Mouse (Mus musculus): ENCODE data around the gene Osbpl8. TPM values are rescaled to one million over a fixed set of nuclear protein-coding genes. Genes with fewer than 3 reads are reported as not detected.
"Not testable (repeated sequence)": the region's sequence is repeated elsewhere in the genome, so short reads cannot be mapped to it uniquely, and the experiment has no call there.

Gene Osbpl8
- polyA plus RNA-seq, 1 experiment from 2014 or later, result 10.2 TPM

DNA sequence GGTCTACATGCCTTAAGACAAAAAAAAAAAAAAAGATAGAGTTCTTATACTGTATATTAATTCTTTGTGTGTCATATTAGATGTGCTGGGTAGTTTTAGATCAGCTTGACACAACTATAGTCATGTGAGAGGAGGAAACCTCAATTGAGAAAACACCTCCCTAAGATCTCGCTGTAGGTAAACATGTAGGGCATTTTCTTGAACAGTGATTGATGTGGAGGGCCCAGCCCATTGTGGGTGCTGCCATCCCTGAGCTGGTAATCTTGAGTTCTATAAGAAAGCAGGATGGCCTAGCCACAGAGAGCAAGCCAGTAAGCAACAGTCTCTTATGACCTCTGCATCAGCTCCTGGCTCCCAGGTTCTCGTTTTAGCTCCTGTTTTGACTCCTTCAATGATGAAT lies 50.1 kb downstream of the Osbpl8 start:
- WGBS (ENCODE audit: insufficient replicate concordance), result 73% methylated on average over 2 of the region's 2 CpGs
- H3K36me3 ChIP-seq (replicated peaks), result 0 out of 2 replicates have a peak, but pooled peaks cover 7% of the 10 kb centered on the region
- no peak overlapping the region for H3K9ac ChIP-seq
- H3K4me3 ChIP-seq (replicated peaks), result no peak overlapping the region
- H3K4me2 ChIP-seq, result no peak overlapping the region
- no peaks in the 10 kb centered on the region for H3K27me3 ChIP-seq
- no peak for ATAC-seq (ENCODE audit: insufficient read depth)
- peaks cover 7% of the 10 kb centered on the region for H3K4me1 ChIP-seq (replicated peaks)
- H3K27ac ChIP-seq (replicated peaks), result no peak overlapping the region
- H3K9me3 ChIP-seq (replicated peaks), result no peaks in the 10 kb centered on the region

DNA sequence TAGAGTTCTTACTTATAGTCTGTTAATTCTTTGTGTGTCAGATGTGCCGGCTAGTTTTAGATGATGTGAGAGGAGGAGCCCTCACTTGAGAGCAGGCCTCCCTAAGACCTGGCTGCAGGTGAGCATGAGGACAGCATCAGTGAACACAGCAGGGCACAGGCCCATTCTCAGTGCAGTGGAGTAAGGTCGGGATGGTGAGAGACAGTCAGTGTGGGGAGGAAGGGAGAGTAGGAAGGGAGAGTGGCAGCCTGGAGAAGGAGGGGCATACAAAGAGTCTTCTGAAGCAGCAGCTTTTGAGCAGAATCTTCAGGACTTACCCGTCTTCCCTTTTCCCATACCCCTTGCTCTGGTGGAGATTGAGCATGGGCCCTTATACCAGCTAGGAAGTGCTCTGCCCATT lies 51.0 kb downstream of the Osbpl8 start:
- no peak overlapping the region for H3K4me2 ChIP-seq
- WGBS (ENCODE audit: insufficient replicate concordance), result 59% methylated on average over 3 of the region's 3 CpGs
- no peak for ATAC-seq (ENCODE audit: insufficient read depth)
- no peak overlapping the region for H3K9ac ChIP-seq
- H3K4me1 ChIP-seq (replicated peaks), result peaks cover 4% of the 10 kb centered on the region
- H3K9me3 ChIP-seq (replicated peaks), result no peaks in the 10 kb centered on the region
- no peaks in the 10 kb centered on the region for H3K27me3 ChIP-seq
- 0 out of 2 replicates have a peak, but pooled peaks cover 7% of the 10 kb centered on the region for H3K36me3 ChIP-seq (replicated peaks)
- H3K27ac ChIP-seq (replicated peaks), result no peak overlapping the region
- H3K4me3 ChIP-seq (replicated peaks), result no peak overlapping the region

- Histone ChIP-seq H3K27me3 (no peaks in the 10 kb centered on the region), H3K9ac (no peak overlapping the region), H3K4me3 (replicated peaks) (no peak overlapping the region), H3K4me1 (replicated peaks) (peaks cover 5% of the 10 kb centered on the region), H3K4me2 (no peak overlapping the region), H3K36me3 (replicated peaks) (0 out of 2 replicates have a peak, but pooled peaks cover 4% of the 10 kb centered on the region), H3K27ac (replicated peaks) (no peak overlapping the region), H3K9me3 (replicated peaks) (no peaks in the 10 kb centered on the region)
- no peak for ATAC-seq (ENCODE audit: insufficient read depth)
- WGBS (ENCODE audit: insufficient replicate concordance), result 75% methylated on average over 3 of the region's 3 CpGs
Observed at GRCm38 (mm10) chr10:111216111-111216510, 51.6 kb downstream of the Osbpl8 start.

- H3K4me1 ChIP-seq (replicated peaks), result peaks cover 24% of the 10 kb centered on the region
- ATAC-seq (ENCODE audit: insufficient read depth), result peak; percentile 86
- H3K4me2 ChIP-seq, result peak overlapping the region; percentile 50
- H3K27ac ChIP-seq (replicated peaks), result peak overlapping the region; percentile 52
- H3K9me3 ChIP-seq (replicated peaks), result no peaks in the 10 kb centered on the region
- 0 out of 2 replicates have a peak overlapping the region, but pooled peaks have one; percentile 3 for H3K9ac ChIP-seq
- 42% methylated on average over 6 of the region's 6 CpGs for WGBS (ENCODE audit: insufficient replicate concordance)
- H3K36me3 ChIP-seq (replicated peaks), result 0 out of 2 replicates have a peak, but pooled peaks cover 12% of the 10 kb centered on the region
- H3K27me3 ChIP-seq, result no peaks in the 10 kb centered on the region
- H3K4me3 ChIP-seq (replicated peaks), result no peak overlapping the region
Observed at GRCm38 (mm10) chr10:111222535-111222934, 58.0 kb downstream of the Osbpl8 start.

DNA sequence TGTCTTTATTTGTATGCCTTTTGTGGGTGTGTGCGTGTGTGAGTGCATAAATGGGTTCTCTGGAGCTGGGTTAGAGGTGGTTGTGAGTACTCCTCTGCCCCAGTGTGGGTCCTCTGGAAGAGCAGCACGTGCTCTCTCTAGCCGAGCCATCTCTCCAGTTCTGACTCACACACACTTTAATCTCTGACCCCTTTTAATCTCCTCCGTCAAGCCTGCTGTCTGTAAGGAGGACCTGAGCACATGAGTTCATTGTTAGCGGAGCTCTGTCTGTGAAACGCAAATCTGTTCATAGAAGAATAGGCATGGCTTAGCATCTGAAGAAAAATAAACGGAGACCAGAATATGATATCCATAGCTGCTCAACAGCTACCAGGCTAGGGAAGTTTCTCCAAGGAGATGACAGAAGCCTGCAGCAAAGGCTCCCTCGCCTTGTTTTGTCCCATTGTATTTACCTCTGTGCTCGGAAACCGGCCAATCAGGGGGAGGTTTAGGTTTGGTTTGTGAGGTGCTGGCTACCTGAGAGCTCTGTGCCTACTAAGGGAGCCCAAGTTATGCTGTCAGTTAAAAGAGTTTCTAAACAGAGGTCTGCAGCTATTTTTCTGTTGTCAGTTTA lies 58.8 kb downstream of the Osbpl8 start:
- Histone ChIP-seq H3K4me2 (no peak overlapping the region), H3K27ac (replicated peaks) (no peak overlapping the region), H3K4me1 (replicated peaks) (peaks cover 24% of the 10 kb centered on the region), H3K9ac (no peak overlapping the region), H3K9me3 (replicated peaks) (no peaks in the 10 kb centered on the region), H3K27me3 (no peaks in the 10 kb centered on the region), H3K36me3 (replicated peaks) (0 out of 2 replicates have a peak, but pooled peaks cover 12% of the 10 kb centered on the region), H3K4me3 (replicated peaks) (no peak overlapping the region)
- WGBS (ENCODE audit: insufficient replicate concordance), result 54% methylated on average over 10 of the region's 10 CpGs
- peak; percentile 59 for ATAC-seq (ENCODE audit: insufficient read depth)

DNA sequence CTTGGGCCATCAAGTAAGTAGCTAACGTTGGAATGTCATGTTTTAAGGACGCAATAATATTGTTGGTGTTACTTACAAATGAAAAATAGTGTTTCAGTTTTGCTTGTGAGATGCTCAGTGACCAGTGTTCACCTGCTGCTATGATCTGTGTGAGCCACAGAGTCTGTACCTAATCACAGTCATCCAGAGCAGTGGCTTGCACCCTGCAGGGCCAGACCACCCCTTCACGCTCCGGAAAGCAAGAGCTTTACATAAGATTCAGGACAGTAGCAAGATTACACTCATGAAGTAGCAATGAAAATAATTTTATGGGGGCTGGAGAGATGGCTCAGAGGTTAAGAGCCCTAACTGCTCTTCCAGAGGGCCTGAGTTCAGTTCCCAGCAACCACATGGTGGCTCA lies 60.1 kb downstream of the Osbpl8 start:
- WGBS (ENCODE audit: insufficient replicate concordance), result 91% methylated on average over 4 of the region's 4 CpGs
- ATAC-seq (ENCODE audit: insufficient read depth), result no peak
- Histone ChIP-seq H3K27ac (replicated peaks) (no peak overlapping the region), H3K36me3 (replicated peaks) (0 out of 2 replicates have a peak, but pooled peaks cover 14% of the 10 kb centered on the region), H3K4me2 (no peak overlapping the region), H3K4me1 (replicated peaks) (peaks cover 24% of the 10 kb centered on the region), H3K9ac (no peak overlapping the region), H3K9me3 (replicated peaks) (no peaks in the 10 kb centered on the region), H3K4me3 (replicated peaks) (no peak overlapping the region), H3K27me3 (no peaks in the 10 kb centered on the region)

DNA sequence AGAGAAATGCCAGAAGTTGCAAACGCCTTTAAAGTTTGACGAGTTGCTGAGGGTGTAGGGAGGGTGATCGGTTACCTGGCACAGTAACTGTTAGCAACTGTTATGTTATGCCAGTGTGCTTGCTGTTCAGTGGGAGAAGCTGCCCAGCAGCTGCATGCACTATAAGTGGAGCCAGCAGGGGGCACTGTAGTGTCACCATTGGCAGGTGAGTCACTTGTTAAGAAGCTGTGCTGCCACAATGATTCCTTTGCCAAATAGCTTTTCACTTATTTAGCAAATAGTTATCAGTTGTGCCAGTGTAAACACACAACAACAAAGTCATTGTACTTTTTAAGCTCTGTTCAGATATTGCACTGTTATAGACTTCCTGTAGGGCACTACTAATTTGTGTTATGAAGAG lies 62.0 kb downstream of the Osbpl8 start:
- ATAC-seq (ENCODE audit: insufficient read depth), result no peak
- H3K4me3 ChIP-seq (replicated peaks), result no peak overlapping the region
- H3K9ac ChIP-seq, result no peak overlapping the region
- peaks cover 20% of the 10 kb centered on the region for H3K4me1 ChIP-seq (replicated peaks)
- H3K4me2 ChIP-seq, result no peak overlapping the region
- WGBS (ENCODE audit: insufficient replicate concordance), result 15% methylated on average over 3 of the region's 3 CpGs
- no peak overlapping the region for H3K27ac ChIP-seq (replicated peaks)
- H3K36me3 ChIP-seq (replicated peaks), result 0 out of 2 replicates have a peak, but pooled peaks cover 14% of the 10 kb centered on the region
- no peaks in the 10 kb centered on the region for H3K9me3 ChIP-seq (replicated peaks)
- no peaks in the 10 kb centered on the region for H3K27me3 ChIP-seq

DNA sequence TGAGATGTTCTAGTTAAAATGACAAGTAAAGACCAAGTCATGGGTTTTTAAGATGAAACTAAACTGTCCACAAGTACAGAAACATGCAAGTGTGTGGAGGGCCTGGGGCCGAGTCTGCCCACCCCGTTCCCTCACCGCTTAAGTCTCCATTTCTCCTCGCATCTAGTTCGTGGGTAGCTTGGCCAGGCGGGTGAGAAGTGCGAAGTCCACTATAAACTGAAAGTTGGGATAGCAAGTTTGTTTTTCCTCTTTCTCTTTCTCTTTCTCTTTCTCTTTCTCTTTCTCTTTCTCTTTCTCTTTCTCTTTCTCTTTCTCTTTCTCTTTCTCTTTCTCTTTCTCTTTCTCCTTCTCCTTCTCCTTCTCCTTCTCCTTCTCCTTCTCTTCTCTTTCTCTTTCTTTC lies 67.7 kb downstream of the Osbpl8 start:
- not testable (repeated sequence) for H3K27ac ChIP-seq (replicated peaks); H3K4me1 ChIP-seq (replicated peaks); ATAC-seq (ENCODE audit: insufficient read depth); H3K4me3 ChIP-seq (replicated peaks); H3K9me3 ChIP-seq (replicated peaks); H3K27me3 ChIP-seq; H3K9ac ChIP-seq; H3K4me2 ChIP-seq; H3K36me3 ChIP-seq (replicated peaks)
- WGBS (ENCODE audit: insufficient replicate concordance), result 86% methylated on average over 7 of the region's 7 CpGs

DNA sequence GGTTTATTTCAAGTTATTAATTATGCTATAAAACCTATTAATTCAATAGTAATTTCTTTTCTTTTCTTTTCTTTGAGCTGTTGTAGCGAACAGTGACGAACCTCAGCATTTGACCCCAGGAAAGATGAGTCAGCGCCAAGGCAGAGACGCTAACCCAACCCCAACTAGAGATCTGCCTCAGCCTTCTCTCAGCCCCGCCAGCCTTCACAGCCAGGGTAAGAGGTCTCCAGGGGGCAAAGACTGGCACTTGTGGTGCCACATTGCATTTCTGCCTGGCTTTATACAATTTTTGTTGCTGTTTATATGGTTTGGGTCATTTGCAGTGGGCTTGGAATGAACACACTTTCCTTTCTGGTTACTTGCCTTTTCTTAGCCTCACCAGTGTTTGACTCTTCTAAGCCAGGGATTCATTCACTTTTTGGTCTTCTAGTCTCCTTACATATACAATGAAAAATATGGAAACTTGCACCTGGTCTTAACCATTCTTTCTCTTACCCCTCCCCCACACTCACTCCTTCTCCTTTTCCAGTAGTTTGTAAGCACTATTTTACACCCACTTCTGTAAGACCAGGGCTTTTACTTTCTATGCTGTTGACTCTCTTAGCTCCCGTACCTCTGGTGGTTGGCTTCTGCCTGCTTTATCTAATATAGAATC lies 69.1 kb downstream of the Osbpl8 start:
- Histone ChIP-seq H3K36me3 (replicated peaks) (peaks cover 8% of the 10 kb centered on the region; the same call in 1 of the 2 replicates), H3K4me1 (replicated peaks) (peaks cover 5% of the 10 kb centered on the region), H3K4me3 (replicated peaks) (no peak overlapping the region), H3K27ac (replicated peaks) (no peak overlapping the region), H3K9ac (no peak overlapping the region), H3K27me3 (no peaks in the 10 kb centered on the region), H3K4me2 (no peak overlapping the region), H3K9me3 (replicated peaks) (no peaks in the 10 kb centered on the region)
- 68% methylated on average over 6 of the region's 6 CpGs for WGBS (ENCODE audit: insufficient replicate concordance)
- ATAC-seq (ENCODE audit: insufficient read depth), result no peak

- ATAC-seq (ENCODE audit: insufficient read depth), result no peak
- H3K4me3 ChIP-seq (replicated peaks), result no peak overlapping the region
- 73% methylated on average over 6 of the region's 6 CpGs for WGBS (ENCODE audit: insufficient replicate concordance)
Observed at GRCm38 (mm10) chr10:111234450-111235288, 70.1 kb downstream of the Osbpl8 start.

GRCm38 (mm10) chr10:111235289-111235570 lies 70.7 kb downstream of the Osbpl8 start:
- no peak for ATAC-seq (ENCODE audit: insufficient read depth)
- Histone ChIP-seq H3K4me2 (no peak overlapping the region), H3K27me3 (no peaks in the 10 kb centered on the region), H3K4me1 (replicated peaks) (peaks cover 5% of the 10 kb centered on the region), H3K36me3 (replicated peaks) (peaks cover 2% of the 10 kb centered on the region; the same call in 1 of the 2 replicates), H3K27ac (replicated peaks) (no peak overlapping the region), H3K9ac (no peak overlapping the region), H3K9me3 (replicated peaks) (no peaks in the 10 kb centered on the region), H3K4me3 (replicated peaks) (no peak overlapping the region)
- WGBS (ENCODE audit: insufficient replicate concordance), result 87% methylated on average over 6 of the region's 6 CpGs

More at GRCm38 (mm10) chr10:111234450-111235288, 70.1 kb downstream of the Osbpl8 start:
- Histone ChIP-seq H3K4me2 (no peak overlapping the region), H3K27ac (replicated peaks) (no peak overlapping the region), H3K4me1 (replicated peaks) (peaks cover 5% of the 10 kb centered on the region), H3K9ac (no peak overlapping the region), H3K9me3 (replicated peaks) (no peaks in the 10 kb centered on the region), H3K36me3 (replicated peaks) (peaks cover 2% of the 10 kb centered on the region; the same call in 1 of the 2 replicates), H3K27me3 (no peaks in the 10 kb centered on the region)
